Mouse (Mus musculus): ENCODE measurements around the gene Nudt8.

GRCm38 (mm10) chr19:4018743-4019583 is 18.6 kb downstream of the Nudt8 start:
- TF ChIP-seq GABPA (IDR thresholded peaks at IDR 0.05; ENCODE audit: insufficient replicate concordance, low read depth, low read length) (no peak), USF1 (IDR thresholded peaks at IDR 0.05; ENCODE audit: low read depth, low read length) (no peak), POLR2A (IDR thresholded peaks at IDR 0.05; ENCODE audit: low read depth, low read length) (no peak)

Measured in CH12.LX (cell line).